Mouse (Mus musculus): ENCODE measurements around the gene Gm21698.
"Not testable (repeated sequence)": the region's sequence is repeated elsewhere in the genome, so short reads cannot be mapped to it uniquely, and the experiment has no call there.

GRCm38 (mm10) chr5:25988550-25988949 is at the start of gene Gm21698:
- TF ChIP-seq CHD2 (IDR thresholded peaks at IDR 0.05; ENCODE audit: low read depth, low read length); ZNF384 (IDR thresholded peaks at IDR 0.05; ENCODE audit: low read depth, low read length); ZC3H11A (IDR thresholded peaks at IDR 0.05; ENCODE audit: borderline replicate concordance, low read depth, low read length): not testable (repeated sequence)

All from ES-E14 (cell line).